Mouse (Mus musculus): ENCODE data around the gene Parva. TPM values are rescaled to one million over a fixed set of nuclear protein-coding genes. Genes with fewer than 3 reads are reported as not detected.

Parva gene
- polyA plus RNA-seq, 1 experiment, result 126 TPM

GRCm38 (mm10) chr7:112595226-112595850 lies 168.0 kb downstream of the Parva start:
- TF ChIP-seq MAX (IDR thresholded peaks at IDR 0.05) (no peak), CEBPB (IDR thresholded peaks at IDR 0.05; ENCODE audit: low read depth) (no peak), MYOD1 (IDR thresholded peaks at IDR 0.05; ENCODE audit: control insufficient read depth, insufficient read length, low read depth) (no peak), USF1 (IDR thresholded peaks at IDR 0.05; ENCODE audit: low read depth) (no peak), FOSL1 (IDR thresholded peaks at IDR 0.05; ENCODE audit: insufficient read depth, low read length, poor library complexity, severe bottlenecking) (no peak), MYOG (IDR thresholded peaks at IDR 0.05; ENCODE audit: control insufficient read depth, extremely low read depth, insufficient read length) (no peak), CTCF (IDR thresholded peaks at IDR 0.05; ENCODE audit: control insufficient read depth, insufficient read depth, insufficient read length) (no peak)
- Histone ChIP-seq H3K27me3 (ENCODE audit: control insufficient read depth, insufficient read depth, insufficient read length) (no peaks in the 10 kb centered on the region), H3K79me2 (ENCODE audit: control insufficient read depth, insufficient read depth) (no peaks in the 10 kb centered on the region), H3K79me3 (ENCODE audit: low read depth) (no peaks in the 10 kb centered on the region), H3K4me3 (ENCODE audit: insufficient read depth, poor library complexity, severe bottlenecking) (no peak overlapping the region), H3K36me3 (ENCODE audit: control insufficient read depth, insufficient read depth) (no peaks in the 10 kb centered on the region), H3ac (ENCODE audit: control insufficient read depth, insufficient read length, low read depth) (no peak overlapping the region)

GRCm38 (mm10) chr7:112599650-112600049 lies 172.3 kb downstream of the Parva start:
- no peak for TF ChIP-seq CEBPB (IDR thresholded peaks at IDR 0.05; ENCODE audit: low read depth)
- no peak for TF ChIP-seq CTCF (IDR thresholded peaks at IDR 0.05; ENCODE audit: control insufficient read depth, insufficient read depth, insufficient read length)
- no peak for TF ChIP-seq MYOD1 (IDR thresholded peaks at IDR 0.05; ENCODE audit: control insufficient read depth, insufficient read length, low read depth)
- no peak for TF ChIP-seq MAX (IDR thresholded peaks at IDR 0.05)
- no peak for TF ChIP-seq MYOG (IDR thresholded peaks at IDR 0.05; ENCODE audit: control insufficient read depth, extremely low read depth, insufficient read length)
- no peak for TF ChIP-seq USF1 (IDR thresholded peaks at IDR 0.05; ENCODE audit: low read depth)
- no peak for TF ChIP-seq FOSL1 (IDR thresholded peaks at IDR 0.05; ENCODE audit: insufficient read depth, low read length, poor library complexity, severe bottlenecking)
- no peaks in the 10 kb centered on the region for H3K27me3 ChIP-seq (ENCODE audit: control insufficient read depth, insufficient read depth, insufficient read length)
- H3K36me3 ChIP-seq (ENCODE audit: control insufficient read depth, insufficient read depth), result no peaks in the 10 kb centered on the region
- H3ac ChIP-seq (ENCODE audit: control insufficient read depth, insufficient read length, low read depth), result no peak overlapping the region
- no peak overlapping the region for H3K4me3 ChIP-seq (ENCODE audit: insufficient read depth, poor library complexity, severe bottlenecking)
- no peaks in the 10 kb centered on the region for H3K79me3 ChIP-seq (ENCODE audit: low read depth)
- no peaks in the 10 kb centered on the region for H3K79me2 ChIP-seq (ENCODE audit: control insufficient read depth, insufficient read depth)

- Histone ChIP-seq H3K27me3 (ENCODE audit: control insufficient read depth, insufficient read depth, insufficient read length) (no peaks in the 10 kb centered on the region), H3ac (ENCODE audit: control insufficient read depth, insufficient read length, low read depth) (no peak overlapping the region), H3K79me2 (ENCODE audit: control insufficient read depth, insufficient read depth) (no peaks in the 10 kb centered on the region), H3K36me3 (ENCODE audit: control insufficient read depth, insufficient read depth) (no peaks in the 10 kb centered on the region), H3K4me3 (ENCODE audit: insufficient read depth, poor library complexity, severe bottlenecking) (no peak overlapping the region), H3K79me3 (ENCODE audit: low read depth) (no peaks in the 10 kb centered on the region)
- no peak for TF ChIP-seq MAX (IDR thresholded peaks at IDR 0.05)
- TF ChIP-seq CEBPB (IDR thresholded peaks at IDR 0.05; ENCODE audit: low read depth), result no peak
- no peak for TF ChIP-seq MYOG (IDR thresholded peaks at IDR 0.05; ENCODE audit: control insufficient read depth, extremely low read depth, insufficient read length)
- no peak for TF ChIP-seq CTCF (IDR thresholded peaks at IDR 0.05; ENCODE audit: control insufficient read depth, insufficient read depth, insufficient read length)
- TF ChIP-seq FOSL1 (IDR thresholded peaks at IDR 0.05; ENCODE audit: insufficient read depth, low read length, poor library complexity, severe bottlenecking), result no peak
- TF ChIP-seq MYOD1 (IDR thresholded peaks at IDR 0.05; ENCODE audit: control insufficient read depth, insufficient read length, low read depth), result no peak
- TF ChIP-seq USF1 (IDR thresholded peaks at IDR 0.05; ENCODE audit: low read depth), result no peak
Observed at GRCm38 (mm10) chr7:112600163-112600562, 172.9 kb downstream of the Parva start.

GRCm38 (mm10) chr7:112602966-112603365 lies 175.7 kb downstream of the Parva start:
- no peaks in the 10 kb centered on the region for H3K79me3 ChIP-seq (ENCODE audit: low read depth)
- H3K79me2 ChIP-seq (ENCODE audit: control insufficient read depth, insufficient read depth), result no peaks in the 10 kb centered on the region
- TF ChIP-seq CEBPB (IDR thresholded peaks at IDR 0.05; ENCODE audit: low read depth) (no peak), MYOG (IDR thresholded peaks at IDR 0.05; ENCODE audit: control insufficient read depth, extremely low read depth, insufficient read length) (no peak), CTCF (IDR thresholded peaks at IDR 0.05; ENCODE audit: control insufficient read depth, insufficient read depth, insufficient read length) (no peak), FOSL1 (IDR thresholded peaks at IDR 0.05; ENCODE audit: insufficient read depth, low read length, poor library complexity, severe bottlenecking) (no peak), USF1 (IDR thresholded peaks at IDR 0.05; ENCODE audit: low read depth) (no peak), MYOD1 (IDR thresholded peaks at IDR 0.05; ENCODE audit: control insufficient read depth, insufficient read length, low read depth) (no peak), MAX (IDR thresholded peaks at IDR 0.05) (no peak)
- H3K36me3 ChIP-seq (ENCODE audit: control insufficient read depth, insufficient read depth), result no peaks in the 10 kb centered on the region
- H3K27me3 ChIP-seq (ENCODE audit: control insufficient read depth, insufficient read depth, insufficient read length), result no peaks in the 10 kb centered on the region
- no peak overlapping the region for H3ac ChIP-seq (ENCODE audit: control insufficient read depth, insufficient read length, low read depth)
- no peak overlapping the region for H3K4me3 ChIP-seq (ENCODE audit: insufficient read depth, poor library complexity, severe bottlenecking)

- Histone ChIP-seq H3K4me3 (ENCODE audit: insufficient read depth, poor library complexity, severe bottlenecking) (no peak overlapping the region), H3ac (ENCODE audit: control insufficient read depth, insufficient read length, low read depth) (no peak overlapping the region), H3K36me3 (ENCODE audit: control insufficient read depth, insufficient read depth) (no peaks in the 10 kb centered on the region), H3K79me2 (ENCODE audit: control insufficient read depth, insufficient read depth) (no peaks in the 10 kb centered on the region), H3K79me3 (ENCODE audit: low read depth) (no peaks in the 10 kb centered on the region), H3K27me3 (ENCODE audit: control insufficient read depth, insufficient read depth, insufficient read length) (no peaks in the 10 kb centered on the region)
- TF ChIP-seq CTCF (IDR thresholded peaks at IDR 0.05; ENCODE audit: control insufficient read depth, insufficient read depth, insufficient read length) (no peak), MYOD1 (IDR thresholded peaks at IDR 0.05; ENCODE audit: control insufficient read depth, insufficient read length, low read depth) (no peak)
Observed at GRCm38 (mm10) chr7:112603496-112604170, 176.3 kb downstream of the Parva start.
